Mouse (Mus musculus): Measurements from ENCODE around the gene Vwa3a.
A peak's percentile ranks its signal among the peaks of the same experiment; 100 is the strongest.

Gene Vwa3a

DNA sequence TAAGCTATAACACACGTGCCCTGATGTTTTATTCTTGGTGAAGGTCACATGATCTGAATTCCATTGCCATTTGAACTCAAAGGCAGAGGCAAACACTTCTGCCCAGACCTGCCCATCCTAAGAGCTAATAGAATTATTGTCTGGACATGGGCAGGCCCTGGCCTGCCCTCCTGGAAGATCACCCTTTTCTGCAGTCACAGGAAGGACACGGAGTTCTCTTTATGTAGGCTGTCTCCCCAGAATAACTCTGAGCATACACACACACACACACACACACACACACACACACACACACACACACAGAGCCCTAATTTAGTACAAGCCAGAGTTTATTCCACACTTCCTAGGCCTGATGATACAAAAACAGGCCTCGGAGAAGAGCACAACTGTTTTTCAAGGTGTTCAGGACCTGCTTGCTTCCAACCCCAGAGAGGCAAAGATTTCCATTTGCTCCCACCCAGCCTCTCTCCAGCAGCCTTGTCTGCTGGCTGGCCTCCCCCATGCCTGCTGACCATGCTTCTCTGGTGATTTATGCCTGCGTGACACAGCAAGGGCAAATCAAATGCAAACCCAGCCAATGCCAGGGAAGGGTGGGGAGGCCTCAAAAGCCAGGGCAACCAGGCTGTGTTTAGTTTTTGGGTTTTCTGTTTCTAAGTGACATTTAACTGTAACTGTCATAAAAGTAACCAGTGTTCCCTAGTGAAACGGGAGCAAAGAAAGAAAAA, 99.5 kb downstream of the Vwa3a start:
- no peak for DNase-seq

DNA sequence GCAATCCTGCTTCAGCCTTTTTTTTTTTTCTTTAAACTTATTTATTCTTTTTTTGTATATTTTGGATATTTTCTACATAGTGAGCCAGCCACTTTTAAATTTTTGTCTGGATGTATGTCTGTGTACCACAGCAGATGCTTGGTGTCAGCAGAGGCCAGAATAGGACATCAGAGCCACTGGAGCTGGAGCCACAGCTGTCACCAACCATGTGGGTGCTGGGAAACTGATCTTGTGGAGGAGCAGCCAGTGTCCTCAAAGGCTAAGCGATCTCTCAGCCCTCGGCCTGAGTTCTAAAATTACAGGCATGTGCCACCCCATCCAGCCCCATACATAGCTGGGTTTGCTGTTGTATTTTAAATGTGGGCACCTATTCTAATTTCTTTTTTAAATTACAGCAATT, 100.7 kb downstream of the Vwa3a start:
- no peak for DNase-seq

DNA sequence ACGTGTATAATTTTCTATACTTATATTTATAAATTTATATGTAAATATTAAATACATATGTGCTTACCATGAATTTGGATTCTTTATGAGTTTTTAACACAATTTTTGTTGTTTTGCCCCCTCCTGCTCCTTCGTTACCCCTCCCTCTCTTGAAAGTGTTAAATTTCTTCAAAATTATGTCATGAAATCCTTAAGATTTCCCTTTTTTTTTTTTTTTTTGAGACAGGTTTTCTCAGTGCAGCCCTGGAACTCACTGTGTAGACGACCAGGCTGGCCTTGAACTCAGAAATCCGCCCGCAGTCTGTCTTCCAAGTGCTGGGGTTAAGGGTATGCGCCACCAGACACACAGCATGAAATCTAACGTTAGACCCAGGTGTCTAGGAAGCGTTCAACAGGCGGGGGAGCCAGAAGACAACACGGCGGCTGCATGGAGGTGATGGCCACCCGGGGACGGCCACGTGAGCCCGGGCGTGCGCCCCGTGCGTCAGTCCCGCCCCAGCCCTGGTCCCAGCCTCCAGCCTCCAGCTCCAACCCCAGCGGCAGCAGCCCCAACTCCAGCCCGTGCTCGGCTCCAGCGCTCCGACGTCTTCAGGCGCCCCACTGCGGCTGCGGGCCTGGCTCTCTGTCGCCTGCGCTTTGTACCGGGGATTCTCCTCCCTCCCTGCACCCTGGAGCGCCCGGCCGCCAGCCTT, 103.4 kb downstream of the Vwa3a start, which contains the start of gene Eef2k:
Gene Eef2k (plus strand): TSS at position 487 of the 692 bp plus-strand sequence.
- DNase-seq = peak; percentile 88 to 90

DNA sequence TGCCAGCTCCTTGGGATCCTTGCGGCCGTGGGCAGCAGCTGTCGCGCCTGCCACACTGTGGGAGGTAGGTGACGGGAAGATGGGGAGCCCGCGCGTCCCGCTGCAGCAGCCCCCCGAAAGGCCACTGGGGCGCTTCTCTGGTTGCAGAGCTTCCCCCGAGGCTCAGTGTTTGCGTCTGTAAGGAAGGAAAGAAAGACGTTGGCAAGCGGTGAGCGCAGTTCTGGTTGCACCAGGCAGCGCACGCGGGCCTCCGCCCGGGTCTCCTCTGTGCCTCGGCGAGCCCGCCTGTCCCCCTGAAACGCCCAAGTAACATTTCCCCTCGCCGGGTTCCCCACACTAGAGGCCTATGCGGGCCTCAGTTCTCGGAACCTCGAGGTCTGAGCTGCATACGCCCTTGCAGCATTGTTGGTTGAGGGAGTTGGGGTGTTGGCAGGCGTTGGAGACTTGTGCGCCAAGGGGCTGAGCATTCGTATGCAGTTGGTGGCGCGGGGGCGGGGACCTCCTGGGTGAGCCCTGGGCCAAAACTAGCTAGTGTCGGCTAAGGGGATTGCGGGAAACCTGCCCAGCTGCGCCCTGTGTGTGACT, 104.0 kb downstream of the Vwa3a start:
- DNase-seq = peak; percentile 87 to 91

DNA sequence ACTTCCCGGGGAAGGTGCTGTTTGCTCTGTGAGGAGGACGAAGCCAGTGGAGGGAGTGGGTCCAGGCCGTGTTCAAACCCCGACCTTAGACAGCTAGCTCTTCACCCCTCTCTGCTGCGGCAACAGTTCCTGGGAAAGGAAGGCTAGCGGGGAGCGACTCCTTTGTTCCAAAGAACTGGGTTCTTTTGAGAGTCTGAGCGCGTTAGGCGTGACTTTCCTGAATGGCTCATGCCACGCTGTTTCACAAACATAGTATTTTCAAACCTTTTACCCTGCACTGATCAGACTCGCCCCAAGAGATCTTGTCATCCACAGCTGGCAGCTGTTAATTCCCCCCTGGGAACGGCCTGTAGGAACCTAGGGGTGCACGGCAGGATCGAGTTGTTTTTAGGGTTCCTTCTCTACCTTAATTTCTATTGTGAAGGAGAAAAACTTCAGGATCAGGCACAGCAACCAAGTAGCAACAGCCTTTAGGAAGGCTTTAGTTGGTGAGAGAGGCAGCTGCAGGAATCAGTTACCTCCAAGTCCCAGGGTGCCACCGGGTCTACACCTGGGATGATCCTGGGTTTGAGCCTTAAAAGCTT, 104.8 kb downstream of the Vwa3a start:
- peak in 1 of 2 experiments; percentile 47 for DNase-seq

DNA sequence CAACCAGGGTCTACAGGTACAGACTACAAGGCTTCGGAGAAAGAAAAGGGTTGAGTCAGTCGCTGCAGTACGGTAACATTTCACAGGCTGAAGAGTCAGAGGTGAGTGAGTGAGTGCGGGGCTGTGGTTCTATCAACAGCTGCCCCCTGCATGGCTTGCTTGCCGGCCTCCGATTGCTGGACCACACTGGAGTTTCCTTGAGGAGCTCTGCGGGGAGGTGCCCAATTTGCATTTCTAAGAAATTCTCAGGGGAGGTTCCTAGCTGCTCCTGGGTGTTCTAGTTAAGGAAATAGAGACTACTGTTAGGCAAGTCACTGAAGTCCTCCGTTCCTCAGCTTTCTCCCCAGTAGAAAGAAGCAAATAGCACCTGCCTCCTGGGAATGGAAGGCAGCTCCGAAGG, 105.6 kb downstream of the Vwa3a start:
- DNase-seq = no peak

DNA sequence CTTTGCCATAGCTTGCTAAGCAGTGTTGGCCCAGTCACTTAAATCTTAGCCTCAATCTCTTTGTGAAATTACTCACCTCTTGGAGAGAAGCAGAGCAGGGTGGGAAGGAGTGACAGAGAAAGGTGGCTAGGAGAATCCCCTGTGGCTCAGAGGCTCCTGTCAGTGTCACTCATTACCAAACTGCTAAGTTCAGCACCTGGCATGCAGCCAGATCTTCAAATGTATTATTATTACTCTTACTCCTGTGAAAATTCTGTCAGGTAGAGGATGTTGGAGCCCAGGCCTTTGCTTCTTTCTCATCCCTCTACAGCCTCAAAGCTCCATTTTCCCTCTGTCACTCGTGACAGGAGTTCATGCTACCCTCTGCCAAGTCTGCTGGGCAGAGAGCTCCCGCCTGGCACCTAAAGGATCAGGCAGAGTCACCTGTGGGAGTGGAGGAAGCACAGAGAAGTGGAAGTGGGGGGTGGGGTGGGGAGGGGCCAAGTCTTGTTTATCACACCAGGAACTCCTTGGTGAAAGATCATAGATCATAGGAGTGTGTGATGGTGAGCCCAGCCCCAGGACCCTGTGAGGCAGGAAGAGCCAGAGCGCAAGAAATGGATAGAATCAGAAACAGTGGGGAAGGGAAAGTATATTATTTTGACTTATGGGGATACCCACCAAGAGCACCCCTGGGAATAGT, 109.9 kb downstream of the Vwa3a start:
- DNase-seq = peak in 1 of 2 experiments; percentile 40

DNA sequence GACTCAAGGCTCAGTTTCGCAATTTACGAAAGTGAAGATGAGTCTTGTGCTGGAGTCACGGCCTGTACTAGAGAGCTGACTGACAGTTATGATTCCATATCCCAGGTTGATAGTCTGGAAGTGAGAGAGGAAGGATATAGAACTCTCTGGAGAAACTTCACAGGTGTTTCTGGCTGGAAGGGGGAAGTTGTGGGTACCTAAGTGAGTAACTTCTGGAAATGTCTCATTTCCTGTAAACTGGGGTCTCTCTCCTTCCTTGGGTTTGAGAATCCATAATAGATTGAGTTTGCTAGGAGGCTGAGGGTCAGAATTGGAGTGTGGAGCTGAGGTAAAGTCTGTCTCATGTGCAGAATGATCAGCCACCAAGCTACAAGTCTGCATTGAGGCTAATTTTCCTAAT, 111.0 kb downstream of the Vwa3a start:
- no peak for DNase-seq

All from cerebellum, postnatal 25 days (tissue).